Mouse (Mus musculus) spleen, embryonic (tissue): ENCODE data around the gene Zkscan8.
"Not testable (repeated sequence)": the region's sequence is repeated elsewhere in the genome, so short reads cannot be mapped to it uniquely, and the experiment has no call there.

Experiments
- CTCF ChIA-PET: fragments of 350-600 bp; sonication (Branson Sonifier 250); formaldehyde crosslinking; loops from one replicate; lab custom pipeline; 2022; lab: Charles Lee

The Zkscan8 gene

GRCm38 (mm10) chr13:21530781-21531201 lies at the start of gene Zkscan8:
Zkscan8 (minus strand) TSS chr13:21531120.
- CTCF ChIA-PET, result no interaction called here

GRCm38 (mm10) chr13:21559793-21560192 lies 28.9 kb upstream of the Zkscan8 start, which contains the start of gene Olfr1535:
Olfr1535 (minus strand) TSS chr13:21559893.
- CTCF ChIA-PET, result no interaction called here

GRCm38 (mm10) chr13:21550416-21551110 lies 19.6 kb upstream of the Zkscan8 start:
- CTCF ChIA-PET, result no interaction called here

GRCm38 (mm10) chr13:21549487-21549886 lies 18.6 kb upstream of the Zkscan8 start:
- CTCF ChIA-PET, result interaction anchor here (0.7 kb wide), 1 partner anchor 304 kb away, joined by 9 read pairs; no protein-coding TSS in a partner anchor

GRCm38 (mm10) chr13:21542708-21543107 lies 11.8 kb upstream of the Zkscan8 start, which contains the start of gene Olfr1366:
Olfr1366 (minus strand) TSS chr13:21542808.
- CTCF ChIA-PET, result no interaction called here

- CTCF ChIA-PET, result no interaction called here
These were observed 784 bp downstream of the Zkscan8 start for GRCm38 (mm10) chr13:21530136-21530535.

GRCm38 (mm10) chr13:21506221-21506649 lies 24.7 kb downstream of the Zkscan8 start:
- CTCF ChIA-PET, result no interaction called here

- CTCF ChIA-PET, result no interaction called here
These were observed 28.6 kb downstream of the Zkscan8 start for GRCm38 (mm10) chr13:21502296-21502695.

- CTCF ChIA-PET, result not testable (repeated sequence)
These were observed 29.7 kb downstream of the Zkscan8 start, which contains the start of gene Gm11273 for GRCm38 (mm10) chr13:21501182-21501581. Gm11273 (minus strand) TSS chr13:21501418.

- CTCF ChIA-PET, result no interaction called here
These were observed 35.8 kb downstream of the Zkscan8 start, which contains the start of gene AK157302 for GRCm38 (mm10) chr13:21495080-21495479. AK157302 (plus strand) TSS chr13:21495223.

- CTCF ChIA-PET, result no interaction called here
These were observed 38.1 kb downstream of the Zkscan8 start for GRCm38 (mm10) chr13:21492847-21493246.

- CTCF ChIA-PET, result no interaction called here
These were observed 44.0 kb downstream of the Zkscan8 start for GRCm38 (mm10) chr13:21486881-21487280.

- CTCF ChIA-PET, result not testable (repeated sequence)
These were observed 51.9 kb downstream of the Zkscan8 start, which contains the start of the genes Zkscan4 and Gm10065 for GRCm38 (mm10) chr13:21478759-21479670. Zkscan4 (plus strand) TSS chr13:21478907. Gm10065 (minus strand) TSS chr13:21479441.

GRCm38 (mm10) chr13:21472427-21472826 lies 58.5 kb downstream of the Zkscan8 start:
- CTCF ChIA-PET, result no interaction called here

- CTCF ChIA-PET, result no interaction called here
These were observed 61.8 kb downstream of the Zkscan8 start for GRCm38 (mm10) chr13:21469097-21469496.

- CTCF ChIA-PET, result no interaction called here
These were observed 62.6 kb downstream of the Zkscan8 start, which contains the start of gene Nkapl for GRCm38 (mm10) chr13:21468061-21469019. Nkapl (minus strand) TSS chr13:21468509.

- CTCF ChIA-PET, result interaction anchor here (0.7 kb wide), 1 partner anchor 140 kb away, joined by 4 read pairs; no protein-coding TSS in a partner anchor
These were observed 63.6 kb downstream of the Zkscan8 start for GRCm38 (mm10) chr13:21467336-21467735.
